Mouse (Mus musculus): Measurements from ENCODE around the gene Il12rb1. TPM values are rescaled to one million over a fixed set of nuclear protein-coding genes. Genes with fewer than 3 reads are reported as not detected.

Il12rb1 gene
- total RNA-seq, 2 experiments from 2014 or later, result 0.56 to 0.87 TPM

- no peak for DNase-seq
Observed at GRCm38 (mm10) chr8:70774740-70775139, 33.5 kb upstream of the Il12rb1 start.

- DNase-seq, result no peak
Observed at GRCm38 (mm10) chr8:70775227-70775626, 33.0 kb upstream of the Il12rb1 start.

DNA sequence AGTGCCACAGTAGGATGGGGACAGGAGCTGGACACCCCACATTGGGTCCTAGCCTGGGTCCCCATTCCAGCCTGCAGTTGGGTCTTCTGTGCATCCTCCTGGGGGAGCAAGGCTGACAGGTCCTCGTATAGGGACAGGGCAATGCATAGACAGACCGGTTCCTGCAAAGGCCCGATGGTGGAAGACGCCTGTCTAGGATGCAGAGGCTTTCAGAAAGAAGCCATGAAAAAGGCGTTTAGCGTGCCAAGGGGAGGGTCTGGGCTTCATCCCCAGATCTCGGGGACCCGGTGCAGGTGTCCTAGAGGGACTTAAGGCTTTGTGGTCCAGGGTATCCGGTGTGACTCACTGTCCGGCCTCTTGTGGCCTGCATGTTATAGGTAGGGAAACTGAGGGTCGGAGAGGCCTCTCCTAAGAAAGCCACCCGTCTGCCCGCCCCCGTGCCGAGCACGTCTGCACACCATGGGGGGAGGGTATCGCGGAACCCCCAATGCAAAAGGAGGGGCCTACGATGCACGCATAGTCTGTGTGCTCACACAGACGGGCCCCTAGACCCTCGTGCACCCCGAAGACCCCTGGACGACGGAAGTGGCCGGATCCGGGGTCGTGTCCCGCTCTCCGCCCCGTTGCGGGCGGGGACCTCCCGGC is 32.3 kb upstream of the Il12rb1 start:
- DNase-seq, result no peak

- DNase-seq, result peak; percentile 98
Observed at GRCm38 (mm10) chr8:70776496-70777444, 31.5 kb upstream of the Il12rb1 start, which contains the start of gene Pik3r2. TSS of gene Pik3r2 (minus strand) at chr8:70776713.

GRCm38 (mm10) chr8:70780093-70780492 is 28.2 kb upstream of the Il12rb1 start:
- DNase-seq, result no peak

DNA sequence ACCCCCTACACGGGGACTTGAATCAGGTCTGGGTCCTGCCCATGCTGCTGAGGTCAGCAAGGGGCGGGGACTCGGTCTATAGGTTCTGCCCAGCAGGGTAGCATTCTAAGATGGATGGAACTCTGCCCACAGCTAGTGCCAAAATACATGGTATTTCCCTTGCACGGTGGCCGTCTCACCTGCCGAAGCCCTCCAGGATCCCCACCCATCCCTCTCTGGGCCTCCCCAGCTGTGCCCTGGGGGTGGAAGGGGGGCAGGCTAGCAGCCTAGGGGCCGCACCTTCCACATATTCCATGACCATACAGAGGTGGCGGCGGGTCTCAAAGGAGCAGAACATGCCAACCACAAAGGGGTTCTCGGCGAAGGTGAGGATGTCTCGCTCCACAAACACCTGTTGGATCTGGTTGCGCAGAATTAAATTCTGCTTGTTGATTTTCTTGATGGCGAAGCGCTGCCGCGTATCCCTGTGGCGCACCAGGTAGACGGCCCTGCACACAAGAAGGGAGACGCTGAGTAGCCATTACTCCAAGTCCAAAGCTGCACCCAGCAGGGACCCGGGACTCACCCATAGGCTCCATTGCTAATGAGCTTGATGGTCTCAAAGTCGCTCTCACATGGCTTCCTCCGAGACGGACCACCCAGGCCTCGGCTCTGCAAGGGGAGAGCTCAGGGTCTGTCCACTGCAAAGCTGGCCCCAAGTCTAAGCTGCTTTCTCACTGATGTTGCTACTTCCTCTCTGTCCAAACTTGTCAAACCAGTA is 21.8 kb upstream of the Il12rb1 start:
- no peak for DNase-seq

DNA sequence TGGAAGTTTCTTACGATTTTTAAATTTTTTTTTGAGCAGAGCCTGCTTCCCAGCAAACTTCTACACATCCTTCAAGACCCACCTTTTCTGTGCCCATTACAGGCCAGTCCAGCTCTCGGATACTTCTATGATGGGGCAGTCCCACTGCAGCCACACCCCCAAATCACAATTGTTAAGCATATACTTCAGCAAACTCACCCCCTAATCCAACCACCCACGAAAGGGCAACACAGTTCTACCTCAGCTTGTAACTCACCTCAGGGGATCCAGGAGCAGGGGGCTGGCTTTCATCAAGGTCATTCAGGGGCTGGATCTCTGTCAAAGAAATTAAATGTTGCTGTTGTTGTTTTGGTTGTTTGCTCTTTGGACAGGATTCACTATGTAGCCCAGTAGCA is 21.2 kb upstream of the Il12rb1 start:
- no peak for DNase-seq

DNA sequence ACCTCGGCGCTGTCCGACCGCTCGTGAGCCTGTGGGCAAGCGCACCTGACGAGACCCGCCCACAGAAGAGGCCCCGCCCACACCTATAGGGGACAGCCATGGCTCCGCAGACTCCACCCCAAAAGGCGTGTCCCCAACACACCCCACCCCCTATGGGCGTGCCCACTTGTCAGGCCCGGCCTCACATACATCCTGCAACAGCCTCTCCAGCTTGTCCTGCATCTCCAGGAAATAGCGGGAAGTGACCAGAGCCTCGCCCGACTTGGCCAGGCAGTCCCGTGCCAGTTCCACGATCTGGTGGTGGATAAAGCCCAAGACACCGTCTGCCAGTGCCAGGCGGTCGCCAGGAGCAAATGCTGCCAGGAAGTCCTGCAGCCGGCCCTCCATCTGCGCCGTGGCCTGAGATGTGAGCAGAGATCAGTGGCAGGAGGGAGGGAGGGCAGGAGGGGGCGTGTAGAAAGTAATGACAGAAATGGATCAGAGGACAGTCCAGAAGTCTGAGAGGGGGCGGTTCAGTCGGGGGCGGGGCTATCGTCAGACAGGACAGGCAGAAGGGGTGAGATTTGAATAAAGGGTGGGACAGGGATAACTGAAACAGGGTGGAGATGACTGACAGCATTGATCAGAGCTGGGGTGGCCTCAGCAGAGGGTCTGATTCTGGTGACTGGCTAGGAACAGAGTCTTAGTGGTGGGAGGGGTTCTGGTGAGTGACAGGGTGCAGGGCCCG is 20.1 kb upstream of the Il12rb1 start:
- no peak for DNase-seq

GRCm38 (mm10) chr8:70789046-70789445 is 19.2 kb upstream of the Il12rb1 start:
- DNase-seq, result no peak

DNA sequence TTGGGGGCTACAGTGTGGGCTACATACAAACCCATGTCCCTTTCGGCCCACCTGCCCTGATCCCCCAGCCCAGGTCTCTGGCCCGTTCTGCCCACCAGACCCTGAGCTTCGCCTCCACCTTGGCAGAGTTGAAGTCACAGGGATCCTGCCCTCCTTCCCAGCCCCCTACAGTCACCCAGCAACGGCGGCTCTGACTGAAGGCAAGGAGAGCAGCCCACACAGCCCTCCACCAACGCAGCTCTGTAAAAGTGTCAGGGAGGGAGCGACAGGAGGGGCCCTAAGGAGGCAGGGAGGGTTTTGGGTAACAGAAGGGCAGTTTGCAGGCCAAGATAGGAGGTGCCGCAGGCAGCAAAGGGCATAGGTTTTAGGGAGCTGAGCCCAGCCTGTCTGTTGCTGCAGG is 17.4 kb upstream of the Il12rb1 start:
- DNase-seq, result no peak

- no peak for DNase-seq
Observed at GRCm38 (mm10) chr8:70791294-70791701, 17.0 kb upstream of the Il12rb1 start.

DNA sequence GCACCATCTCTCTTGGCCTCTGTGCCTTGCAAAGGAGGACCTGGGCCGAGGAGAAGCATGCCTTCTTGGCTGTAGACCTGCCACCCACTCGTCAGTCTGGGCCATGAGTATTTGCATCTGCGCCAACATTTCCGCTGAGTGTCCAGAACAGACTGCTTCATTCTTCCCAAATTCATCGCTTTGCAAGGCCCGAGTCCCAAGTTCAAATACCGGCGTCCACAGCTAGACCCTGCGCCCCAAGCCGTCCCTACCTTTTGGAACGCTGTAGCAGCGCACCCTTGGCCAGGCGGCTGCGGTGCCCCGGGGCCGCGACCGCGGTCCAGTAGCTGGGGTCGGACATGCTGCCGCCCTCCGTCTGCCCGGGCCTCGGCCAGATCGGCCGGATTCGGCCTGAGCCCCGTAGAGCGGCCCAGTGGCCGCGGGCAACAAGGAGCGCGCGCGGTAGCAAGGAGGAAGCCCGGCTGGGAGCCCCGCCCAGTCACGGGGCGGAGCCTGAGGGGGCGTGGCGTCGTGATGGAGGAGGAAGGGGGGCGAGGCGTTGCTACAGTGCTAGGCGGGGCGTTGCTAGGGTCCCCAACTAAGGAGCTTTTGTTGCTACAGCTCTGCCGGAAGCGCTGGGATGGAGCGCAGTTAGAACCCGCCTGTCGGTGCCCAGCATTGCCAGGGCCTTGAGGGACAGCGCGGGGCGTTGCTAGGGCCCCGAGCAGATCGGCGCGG is 16.1 kb upstream of the Il12rb1 start:
- DNase-seq, result peak; percentile 97 to 98

DNA sequence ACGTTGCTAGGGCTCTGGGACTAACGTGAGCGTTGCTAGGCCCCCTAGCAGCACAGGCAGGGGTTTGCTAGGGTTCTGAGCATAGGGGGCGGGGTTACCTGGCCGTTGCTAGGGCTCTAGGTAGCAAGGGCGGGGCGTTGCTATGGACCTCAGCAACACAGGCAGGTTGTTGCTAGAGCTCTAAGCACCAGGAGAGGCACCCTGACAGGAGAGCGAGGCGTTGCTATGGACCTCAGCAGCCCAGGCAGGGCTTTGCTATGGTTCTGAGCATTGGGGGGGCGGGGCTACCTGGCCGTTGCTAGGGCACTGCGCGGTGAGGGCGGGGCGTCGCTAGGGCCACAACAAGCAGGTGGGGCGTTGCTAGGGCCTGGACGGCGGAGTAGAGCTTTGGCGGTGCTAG is 15.5 kb upstream of the Il12rb1 start:
- DNase-seq, result no peak

- DNase-seq, result no peak
Observed at GRCm38 (mm10) chr8:70794215-70794614, 14.0 kb upstream of the Il12rb1 start.

- DNase-seq, result no peak
Observed at GRCm38 (mm10) chr8:70795370-70795769, 12.9 kb upstream of the Il12rb1 start.

- DNase-seq, result no peak
Observed at GRCm38 (mm10) chr8:70796403-70797080, 11.7 kb upstream of the Il12rb1 start.

GRCm38 (mm10) chr8:70797081-70798070 is 10.9 kb upstream of the Il12rb1 start:
- DNase-seq, result peak; percentile 88 to 92

GRCm38 (mm10) chr8:70798281-70798680 is 10.0 kb upstream of the Il12rb1 start:
- DNase-seq, result peak in 1 of 2 experiments; percentile 77

DNA sequence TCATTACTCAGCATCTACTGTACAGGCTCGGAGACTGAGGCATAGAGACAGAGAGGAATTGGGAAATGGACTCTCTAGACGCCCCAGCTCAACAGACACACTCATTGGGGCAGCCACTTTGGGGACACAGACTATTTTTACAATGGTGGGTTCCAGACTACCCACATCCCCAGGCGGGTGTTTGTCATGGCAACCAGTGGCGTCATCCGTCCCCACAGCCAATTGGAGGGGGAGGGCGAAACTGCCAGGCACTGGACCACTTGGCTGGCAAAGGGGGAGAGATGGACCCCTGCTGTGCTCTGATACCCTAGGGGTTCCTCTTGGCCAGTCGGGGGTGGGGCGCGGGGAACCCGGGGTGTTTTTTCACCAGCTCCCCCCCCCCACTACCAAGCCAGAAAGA is 7.6 kb upstream of the Il12rb1 start:
- DNase-seq, result peak in 1 of 2 experiments; percentile 64

GRCm38 (mm10) chr8:70801156-70801555 is 7.1 kb upstream of the Il12rb1 start:
- DNase-seq, result peak; percentile 81 to 84

All from layer of hippocampus, postnatal 36 days (tissue).